Mouse (Mus musculus): ENCODE results near the gene Yap1. TPM values are rescaled to one million over a fixed set of nuclear protein-coding genes. Genes with fewer than 3 reads are reported as not detected.
A peak's percentile ranks its signal among the peaks of the same experiment; 100 is the strongest.

Yap1 gene
- polyA plus RNA-seq, 1 experiment from 2014 or later, result 29.3 TPM

- no peak overlapping the region for H3K27ac ChIP-seq (ENCODE audit: low read depth)
- ATAC-seq (replicated peaks; ENCODE audit: low FRiP score, low TSS enrichment, low read depth) (no peak), DNase-seq (ENCODE audit: low spot score) (no peak)
- no peak overlapping the region for H3K4me2 ChIP-seq (ENCODE audit: low read length)
- no peak overlapping the region for H3K9ac ChIP-seq (ENCODE audit: low read length)
- no peaks in the 10 kb centered on the region for H3K27me3 ChIP-seq (replicated peaks; ENCODE audit: control insufficient read depth, insufficient read depth, low read length)
- no peak overlapping the region for H3K4me3 ChIP-seq (ENCODE audit: low read depth, low read length)
- H3K36me3 ChIP-seq (ENCODE audit: control insufficient read depth, insufficient read depth, low read length), result 0 out of 2 replicates have a peak, but pooled peaks cover 33% of the 10 kb centered on the region
- no peaks in the 10 kb centered on the region for H3K9me3 ChIP-seq (ENCODE audit: control insufficient read depth, low read length)
- H3K4me1 ChIP-seq (replicated peaks; ENCODE audit: control insufficient read depth, insufficient read depth, low read length), result peaks cover 32% of the 10 kb centered on the region
- WGBS, result 84% methylated on average over 2 of the region's 2 CpGs
Observed at GRCm38 (mm10) chr9:7963867-7964266, 40.5 kb downstream of the Yap1 start.

- no peak overlapping the region for H3K9ac ChIP-seq (ENCODE audit: low read length)
Observed at GRCm38 (mm10) chr9:7962915-7963314, 41.5 kb downstream of the Yap1 start.

GRCm38 (mm10) chr9:7961366-7962160, 42.8 kb downstream of the Yap1 start:
- H3K27me3 ChIP-seq (replicated peaks; ENCODE audit: control insufficient read depth, insufficient read depth, low read length), result no peaks in the 10 kb centered on the region
- H3K9ac ChIP-seq (ENCODE audit: low read length), result no peak overlapping the region
- 34% methylated on average over 21 of the region's 21 CpGs for WGBS
- no peak overlapping the region for H3K4me2 ChIP-seq (ENCODE audit: low read length)
- 0 out of 2 replicates have a peak, but pooled peaks cover 30% of the 10 kb centered on the region for H3K36me3 ChIP-seq (ENCODE audit: control insufficient read depth, insufficient read depth, low read length)
- H3K4me3 ChIP-seq (ENCODE audit: low read depth, low read length), result no peak overlapping the region
- peak overlapping the region; percentile 76 for H3K27ac ChIP-seq (ENCODE audit: low read depth)
- ATAC-seq (replicated peaks; ENCODE audit: low FRiP score, low TSS enrichment, low read depth) (no peak), DNase-seq (ENCODE audit: low spot score) (no peak)
- H3K4me1 ChIP-seq (replicated peaks; ENCODE audit: control insufficient read depth, insufficient read depth, low read length), result peaks cover 29% of the 10 kb centered on the region
- no peaks in the 10 kb centered on the region for H3K9me3 ChIP-seq (ENCODE audit: control insufficient read depth, low read length)

More at GRCm38 (mm10) chr9:7962915-7963314, 41.5 kb downstream of the Yap1 start:
- Histone ChIP-seq H3K4me2 (ENCODE audit: low read length) (no peak overlapping the region), H3K9me3 (ENCODE audit: control insufficient read depth, low read length) (no peaks in the 10 kb centered on the region), H3K4me1 (replicated peaks; ENCODE audit: control insufficient read depth, insufficient read depth, low read length) (peaks cover 29% of the 10 kb centered on the region), H3K27me3 (replicated peaks; ENCODE audit: control insufficient read depth, insufficient read depth, low read length) (no peaks in the 10 kb centered on the region), H3K36me3 (ENCODE audit: control insufficient read depth, insufficient read depth, low read length) (0 out of 2 replicates have a peak, but pooled peaks cover 33% of the 10 kb centered on the region), H3K27ac (ENCODE audit: low read depth) (no peak overlapping the region), H3K4me3 (ENCODE audit: low read depth, low read length) (no peak overlapping the region)
- WGBS, result 75% methylated on average over 7 of the region's 7 CpGs
- no peak for ATAC-seq (replicated peaks; ENCODE audit: low FRiP score, low TSS enrichment, low read depth)
- no peak for DNase-seq (ENCODE audit: low spot score)

GRCm38 (mm10) chr9:7960382-7960781, 44.0 kb downstream of the Yap1 start:
- Histone ChIP-seq H3K27me3 (replicated peaks; ENCODE audit: control insufficient read depth, insufficient read depth, low read length) (no peaks in the 10 kb centered on the region), H3K4me1 (replicated peaks; ENCODE audit: control insufficient read depth, insufficient read depth, low read length) (peaks cover 25% of the 10 kb centered on the region), H3K4me2 (ENCODE audit: low read length) (no peak overlapping the region), H3K36me3 (ENCODE audit: control insufficient read depth, insufficient read depth, low read length) (0 out of 2 replicates have a peak, but pooled peaks cover 25% of the 10 kb centered on the region), H3K4me3 (ENCODE audit: low read depth, low read length) (no peak overlapping the region), H3K9ac (ENCODE audit: low read length) (no peak overlapping the region), H3K9me3 (ENCODE audit: control insufficient read depth, low read length) (no peaks in the 10 kb centered on the region), H3K27ac (ENCODE audit: low read depth) (peak overlapping the region; percentile 76)
- ATAC-seq (replicated peaks; ENCODE audit: low FRiP score, low TSS enrichment, low read depth), result peak; percentile 76
- DNase-seq (ENCODE audit: low spot score), result peak; percentile 70
- WGBS, result 41% methylated on average over 9 of the region's 9 CpGs

- 77% methylated on average over 2 of the region's 2 CpGs for WGBS
- no peaks in the 10 kb centered on the region for H3K27me3 ChIP-seq (replicated peaks; ENCODE audit: control insufficient read depth, insufficient read depth, low read length)
- peaks cover 25% of the 10 kb centered on the region for H3K4me1 ChIP-seq (replicated peaks; ENCODE audit: control insufficient read depth, insufficient read depth, low read length)
- DNase-seq (ENCODE audit: low spot score) (no peak), ATAC-seq (replicated peaks; ENCODE audit: low FRiP score, low TSS enrichment, low read depth) (no peak)
- no peak overlapping the region for H3K9ac ChIP-seq (ENCODE audit: low read length)
- H3K36me3 ChIP-seq (ENCODE audit: control insufficient read depth, insufficient read depth, low read length), result peaks cover 32% of the 10 kb centered on the region; the same call in 1 of the 2 replicates
- H3K9me3 ChIP-seq (ENCODE audit: control insufficient read depth, low read length), result no peaks in the 10 kb centered on the region
- no peak overlapping the region for H3K4me2 ChIP-seq (ENCODE audit: low read length)
- H3K27ac ChIP-seq (ENCODE audit: low read depth), result no peak overlapping the region
- H3K4me3 ChIP-seq (ENCODE audit: low read depth, low read length), result no peak overlapping the region
Observed at GRCm38 (mm10) chr9:7959301-7959700, 45.1 kb downstream of the Yap1 start.

GRCm38 (mm10) chr9:7958025-7958593, 46.3 kb downstream of the Yap1 start:
- no peak overlapping the region for H3K27ac ChIP-seq (ENCODE audit: low read depth)
- no peak overlapping the region for H3K9ac ChIP-seq (ENCODE audit: low read length)
- WGBS, result 71% methylated on average over 7 of the region's 7 CpGs
- ATAC-seq (replicated peaks; ENCODE audit: low FRiP score, low TSS enrichment, low read depth) (no peak), DNase-seq (ENCODE audit: low spot score) (no peak)
- peaks cover 38% of the 10 kb centered on the region for H3K36me3 ChIP-seq (ENCODE audit: control insufficient read depth, insufficient read depth, low read length)
- no peaks in the 10 kb centered on the region for H3K27me3 ChIP-seq (replicated peaks; ENCODE audit: control insufficient read depth, insufficient read depth, low read length)
- H3K4me2 ChIP-seq (ENCODE audit: low read length), result no peak overlapping the region
- H3K4me1 ChIP-seq (replicated peaks; ENCODE audit: control insufficient read depth, insufficient read depth, low read length), result peaks cover 22% of the 10 kb centered on the region
- no peak overlapping the region for H3K4me3 ChIP-seq (ENCODE audit: low read depth, low read length)
- H3K9me3 ChIP-seq (ENCODE audit: control insufficient read depth, low read length), result no peaks in the 10 kb centered on the region

- Histone ChIP-seq H3K27ac (ENCODE audit: low read depth) (no peak overlapping the region), H3K9ac (ENCODE audit: low read length) (no peak overlapping the region), H3K4me3 (ENCODE audit: low read depth, low read length) (no peak overlapping the region), H3K36me3 (ENCODE audit: control insufficient read depth, insufficient read depth, low read length) (peaks cover 41% of the 10 kb centered on the region), H3K4me2 (ENCODE audit: low read length) (no peak overlapping the region), H3K27me3 (replicated peaks; ENCODE audit: control insufficient read depth, insufficient read depth, low read length) (no peaks in the 10 kb centered on the region), H3K4me1 (replicated peaks; ENCODE audit: control insufficient read depth, insufficient read depth, low read length) (peaks cover 20% of the 10 kb centered on the region), H3K9me3 (ENCODE audit: control insufficient read depth, low read length) (no peaks in the 10 kb centered on the region)
- ATAC-seq (replicated peaks; ENCODE audit: low FRiP score, low TSS enrichment, low read depth), result no peak
- no peak for DNase-seq (ENCODE audit: low spot score)
- WGBS, result 78% methylated on average over 2 of the region's 2 CpGs
Observed at GRCm38 (mm10) chr9:7957407-7957806, 47.0 kb downstream of the Yap1 start.

- Histone ChIP-seq H3K4me2 (ENCODE audit: low read length) (no peak overlapping the region), H3K9me3 (ENCODE audit: control insufficient read depth, low read length) (no peaks in the 10 kb centered on the region), H3K27ac (ENCODE audit: low read depth) (no peak overlapping the region), H3K4me1 (replicated peaks; ENCODE audit: control insufficient read depth, insufficient read depth, low read length) (peaks cover 10% of the 10 kb centered on the region), H3K27me3 (replicated peaks; ENCODE audit: control insufficient read depth, insufficient read depth, low read length) (no peaks in the 10 kb centered on the region), H3K36me3 (ENCODE audit: control insufficient read depth, insufficient read depth, low read length) (peaks cover 43% of the 10 kb centered on the region), H3K9ac (ENCODE audit: low read length) (no peak overlapping the region), H3K4me3 (ENCODE audit: low read depth, low read length) (no peak overlapping the region)
- 91% methylated on average over 8 of the region's 8 CpGs for WGBS
- ATAC-seq (replicated peaks; ENCODE audit: low FRiP score, low TSS enrichment, low read depth) (no peak), DNase-seq (ENCODE audit: low spot score) (no peak)
Observed at GRCm38 (mm10) chr9:7956400-7956799, 48.0 kb downstream of the Yap1 start.

Measured in intestine, embryonic 14.5 days (tissue).